Mouse (Mus musculus) embryonic facial prominence, embryonic 10.5 days (tissue): Measurements from ENCODE around the gene Ofcc1. TPM values are rescaled to one million over a fixed set of nuclear protein-coding genes. Genes with fewer than 3 reads are reported as not detected.

Experiments
- DNase-seq: peaks from one replicate; pipeline ENCODE4 v3.0.0-alpha.2; 2017; ENCODE audit warnings: low spot score
- H3K27ac ChIP-seq: fragments of 300-500 bp; sonication (generic); replicated peaks from 2 replicates; pipeline ENCODE4 v1.5.1; 2016; ENCODE audit warnings: mild to moderate bottlenecking
- H3K27me3 ChIP-seq: fragments of 300-500 bp; sonication (generic); replicated peaks from 2 replicates; pipeline ENCODE4 v1.6.1; 2016; ENCODE audit warnings: low read depth, mild to moderate bottlenecking; ENCODE audit not compliant: poor library complexity, severe bottlenecking
- H3K36me3 ChIP-seq: fragments of 300-500 bp; sonication (generic); replicated peaks from 2 replicates; pipeline ENCODE4 v1.6.1; 2016; ENCODE audit warnings: mild to moderate bottlenecking, moderate library complexity
- H3K4me1 ChIP-seq: fragments of 300-500 bp; sonication (generic); 2 replicates; pipeline ENCODE4 v1.6.1; 2016
- H3K4me3 ChIP-seq: fragments of 300-500 bp; sonication (generic); 2 replicates; pipeline ENCODE4 v1.5.1; 2016; ENCODE audit warnings: mild to moderate bottlenecking, moderate library complexity
- H3K9me3 ChIP-seq: fragments of 300-500 bp; sonication (generic); 2 replicates; pipeline ENCODE4 v1.6.1; 2016; ENCODE audit warnings: mild to moderate bottlenecking
- WGBS: fragments of 180-500 bp; shearing (Covaris S2); methylation state at CpG from one replicate; pipeline ENCODE4 v1.1.7; 2016; 5-methylcytosine and 5-hydroxymethylcytosine counted together
- polyA plus RNA-seq: library from polyadenylated mRNA; unstranded; fragments of >200 nt; fragmentation: Nextera tagmentation; extraction: Ambion mirVana; gene quantifications from 2 replicates; pipeline ENCODE4 v1.2.1, GENCODE M21; 2016

The Ofcc1 gene
- polyA plus RNA-seq, result not detected in 2 replicates

- no peaks in the 10 kb centered on the region for H3K36me3 ChIP-seq
- no peak for DNase-seq
- no peak within 1 kb of the TSS for H3K4me3 ChIP-seq
- no peak within 1 kb of the TSS; the same call in 1 of the 2 replicates for H3K27ac ChIP-seq
- H3K9me3 ChIP-seq, result no peaks in the 10 kb centered on the region
- H3K27me3 ChIP-seq, result no peaks in the 10 kb centered on the region
- WGBS, result 74% methylated on average over 3 of the region's 3 CpGs
- peaks cover 15% of the 10 kb centered on the region for H3K4me1 ChIP-seq
Observed at GRCm38 (mm10) chr13:40361288-40361687, at the start of gene Ofcc1. Gene Ofcc1, minus strand, starts transcription at chr13:40361450.

DNA sequence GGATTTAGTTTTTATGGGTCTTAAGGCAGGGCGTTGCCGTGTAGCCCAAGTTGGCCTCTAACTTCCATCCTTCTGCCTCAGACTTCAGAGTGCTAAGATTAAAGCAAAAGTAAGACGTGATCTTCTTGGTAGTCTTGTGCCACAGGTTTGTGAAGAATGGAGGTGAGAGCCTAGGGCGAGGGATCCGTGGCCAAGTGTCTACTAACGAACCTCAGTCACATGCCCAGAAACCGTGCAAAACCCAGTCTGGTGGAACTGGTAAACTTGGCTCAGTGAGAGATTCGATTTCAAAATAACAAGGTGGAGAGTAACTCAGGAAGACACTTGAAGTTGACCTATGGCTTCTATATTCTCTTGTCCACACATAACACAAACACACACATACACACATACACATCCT, 28.9 kb upstream of the Ofcc1 start:
- H3K27ac ChIP-seq, result no peak overlapping the region
- 88% methylated on average over 8 of the region's 8 CpGs for WGBS
- no peak for DNase-seq
- H3K36me3 ChIP-seq, result no peaks in the 10 kb centered on the region
- no peaks in the 10 kb centered on the region for H3K9me3 ChIP-seq
- H3K4me1 ChIP-seq, result peaks cover 17% of the 10 kb centered on the region
- H3K27me3 ChIP-seq, result no peaks in the 10 kb centered on the region
- no peak overlapping the region for H3K4me3 ChIP-seq

DNA sequence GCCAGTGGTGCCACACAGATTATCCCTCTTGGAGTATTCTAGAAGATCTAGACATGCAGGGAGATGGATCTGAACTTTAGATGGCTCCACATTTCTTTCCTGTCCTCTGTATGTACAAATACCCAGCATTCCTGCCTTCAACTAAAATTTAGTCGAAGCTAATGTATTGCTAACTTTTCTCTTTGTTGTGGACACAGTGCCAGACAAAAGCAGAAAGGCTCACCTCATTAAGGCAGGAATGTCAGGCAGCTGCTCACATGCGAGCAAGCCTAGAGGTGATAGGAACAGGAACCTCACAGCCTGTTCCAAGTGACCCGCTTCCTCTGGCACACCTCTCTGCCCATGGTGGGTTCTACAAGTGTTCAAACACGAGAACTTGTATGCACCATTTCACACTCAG, 26.2 kb upstream of the Ofcc1 start:
- Histone ChIP-seq H3K9me3 (no peaks in the 10 kb centered on the region), H3K27ac (no peak overlapping the region), H3K4me1 (peaks cover 32% of the 10 kb centered on the region), H3K4me3 (no peak overlapping the region), H3K36me3 (no peaks in the 10 kb centered on the region), H3K27me3 (no peaks in the 10 kb centered on the region)
- WGBS, result 50% methylated on average over 4 of the region's 4 CpGs
- no peak for DNase-seq

GRCm38 (mm10) chr13:40384962-40385361, 23.7 kb upstream of the Ofcc1 start:
- no peak overlapping the region for H3K27ac ChIP-seq
- no peaks in the 10 kb centered on the region for H3K27me3 ChIP-seq
- 0 out of 2 replicates have a peak, but pooled peaks cover 1% of the 10 kb centered on the region for H3K9me3 ChIP-seq
- WGBS, result 45% methylated on average over 4 of the region's 4 CpGs
- no peaks in the 10 kb centered on the region for H3K36me3 ChIP-seq
- peaks cover 32% of the 10 kb centered on the region for H3K4me1 ChIP-seq
- DNase-seq, result peak; percentile 34
- H3K4me3 ChIP-seq, result no peak overlapping the region

DNA sequence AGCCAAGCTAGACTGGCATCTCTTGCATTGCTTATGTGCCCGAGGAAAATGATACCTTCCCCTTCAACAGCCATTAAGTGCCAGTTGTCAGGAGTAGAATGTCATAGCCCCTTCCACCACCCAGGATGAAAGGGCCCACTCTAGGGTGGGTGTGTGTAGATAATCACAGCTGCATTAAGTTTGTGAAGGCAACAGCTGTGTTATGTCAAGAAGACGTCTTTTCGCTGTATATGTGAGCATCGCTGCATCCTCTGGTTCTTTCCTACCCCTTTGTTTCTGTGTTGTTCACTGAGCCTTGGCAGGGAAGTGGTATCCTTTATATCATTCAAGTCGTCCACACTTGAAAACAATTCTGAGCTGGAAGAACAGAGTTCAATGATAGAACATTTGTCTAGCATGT, 15.5 kb upstream of the Ofcc1 start:
- no peak for DNase-seq
- Histone ChIP-seq H3K27ac (no peak overlapping the region), H3K9me3 (0 out of 2 replicates have a peak, but pooled peaks cover 3% of the 10 kb centered on the region), H3K4me1 (no peaks in the 10 kb centered on the region), H3K4me3 (no peak overlapping the region), H3K36me3 (no peaks in the 10 kb centered on the region), H3K27me3 (no peaks in the 10 kb centered on the region)
- 79% methylated on average over 5 of the region's 5 CpGs for WGBS

- no peak overlapping the region for H3K27ac ChIP-seq
- DNase-seq, result no peak
- H3K4me1 ChIP-seq, result 0 out of 2 replicates have a peak, but pooled peaks cover 4% of the 10 kb centered on the region
- no peaks in the 10 kb centered on the region for H3K36me3 ChIP-seq
- H3K4me3 ChIP-seq, result no peak overlapping the region
- no peaks in the 10 kb centered on the region for H3K9me3 ChIP-seq
- H3K27me3 ChIP-seq, result no peaks in the 10 kb centered on the region
- 88% methylated on average over 11 of the region's 11 CpGs for WGBS
Observed at GRCm38 (mm10) chr13:40366762-40367161, 5.5 kb upstream of the Ofcc1 start.

GRCm38 (mm10) chr13:40364855-40365254, 3.6 kb upstream of the Ofcc1 start:
- Histone ChIP-seq H3K27me3 (no peaks in the 10 kb centered on the region), H3K36me3 (no peaks in the 10 kb centered on the region), H3K4me3 (no peak overlapping the region), H3K9me3 (no peaks in the 10 kb centered on the region), H3K27ac (no peak overlapping the region), H3K4me1 (peaks cover 15% of the 10 kb centered on the region)
- 62% methylated on average over 4 of the region's 4 CpGs for WGBS
- DNase-seq, result no peak

DNA sequence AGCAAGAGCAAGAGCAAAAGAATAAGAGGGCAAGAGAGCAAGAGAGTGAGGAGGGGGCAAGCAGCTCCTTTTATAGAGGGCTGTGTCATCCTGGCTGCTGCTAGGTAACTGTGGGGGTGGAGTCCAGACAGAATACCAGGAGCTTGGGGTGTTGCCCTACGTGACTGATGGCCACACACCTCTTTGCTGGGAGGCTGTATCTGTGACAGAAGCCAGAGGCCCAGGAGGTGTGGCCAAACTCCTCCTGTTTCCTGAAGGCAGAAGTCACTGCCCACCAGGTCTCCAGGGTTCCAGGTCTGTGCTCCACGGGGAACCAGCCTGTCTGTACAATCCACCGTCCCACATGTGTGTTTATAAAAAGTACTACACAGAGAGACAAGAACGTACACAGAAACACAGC, 558 bp downstream of the Ofcc1 start:
- H3K36me3 ChIP-seq, result no peaks in the 10 kb centered on the region

GRCm38 (mm10) chr13:40347045-40347444, 14.2 kb downstream of the Ofcc1 start:
- no peaks in the 10 kb centered on the region for H3K4me1 ChIP-seq
- no peaks in the 10 kb centered on the region for H3K9me3 ChIP-seq
- H3K36me3 ChIP-seq, result no peaks in the 10 kb centered on the region
- no peak for DNase-seq
- no peak overlapping the region for H3K27ac ChIP-seq
- no peaks in the 10 kb centered on the region for H3K27me3 ChIP-seq
- 96% methylated on average over 2 of the region's 2 CpGs for WGBS
- H3K4me3 ChIP-seq, result no peak overlapping the region

More for the DNA sequence above, 558 bp downstream of the Ofcc1 start:
- peak; percentile 27 for DNase-seq
- no peak overlapping the region for H3K4me3 ChIP-seq
- H3K4me1 ChIP-seq, result peaks cover 15% of the 10 kb centered on the region
- no peaks in the 10 kb centered on the region for H3K27me3 ChIP-seq
- no peak overlapping the region; the same call in 1 of the 2 replicates for H3K27ac ChIP-seq
- 55% methylated on average over 4 of the region's 4 CpGs for WGBS
- no peaks in the 10 kb centered on the region for H3K9me3 ChIP-seq

DNA sequence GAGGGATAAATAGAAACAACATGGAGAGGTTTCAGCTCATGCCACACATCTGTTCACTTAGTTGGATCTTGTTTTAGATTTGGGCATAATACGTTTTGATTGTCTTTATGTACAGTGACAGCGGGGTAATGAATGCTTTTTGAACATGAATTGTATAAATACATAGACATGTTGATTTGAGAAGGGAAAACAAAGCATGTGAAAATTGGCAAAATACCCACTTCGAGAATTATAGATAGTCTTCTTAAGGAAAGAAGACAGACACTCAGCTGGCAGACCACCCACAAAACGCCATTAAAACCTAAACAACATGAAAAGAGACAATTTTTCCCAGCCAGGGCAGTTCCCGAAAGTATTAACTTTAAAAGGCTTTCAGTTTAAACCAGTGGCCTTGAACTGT, 37.9 kb downstream of the Ofcc1 start:
- no peaks in the 10 kb centered on the region for H3K9me3 ChIP-seq
- DNase-seq, result no peak
- H3K4me1 ChIP-seq, result 0 out of 2 replicates have a peak, but pooled peaks cover 6% of the 10 kb centered on the region
- H3K27me3 ChIP-seq, result no peaks in the 10 kb centered on the region
- H3K4me3 ChIP-seq, result no peak overlapping the region
- no peak overlapping the region for H3K27ac ChIP-seq
- 87% methylated on average over 5 of the region's 5 CpGs for WGBS
- no peaks in the 10 kb centered on the region for H3K36me3 ChIP-seq

DNA sequence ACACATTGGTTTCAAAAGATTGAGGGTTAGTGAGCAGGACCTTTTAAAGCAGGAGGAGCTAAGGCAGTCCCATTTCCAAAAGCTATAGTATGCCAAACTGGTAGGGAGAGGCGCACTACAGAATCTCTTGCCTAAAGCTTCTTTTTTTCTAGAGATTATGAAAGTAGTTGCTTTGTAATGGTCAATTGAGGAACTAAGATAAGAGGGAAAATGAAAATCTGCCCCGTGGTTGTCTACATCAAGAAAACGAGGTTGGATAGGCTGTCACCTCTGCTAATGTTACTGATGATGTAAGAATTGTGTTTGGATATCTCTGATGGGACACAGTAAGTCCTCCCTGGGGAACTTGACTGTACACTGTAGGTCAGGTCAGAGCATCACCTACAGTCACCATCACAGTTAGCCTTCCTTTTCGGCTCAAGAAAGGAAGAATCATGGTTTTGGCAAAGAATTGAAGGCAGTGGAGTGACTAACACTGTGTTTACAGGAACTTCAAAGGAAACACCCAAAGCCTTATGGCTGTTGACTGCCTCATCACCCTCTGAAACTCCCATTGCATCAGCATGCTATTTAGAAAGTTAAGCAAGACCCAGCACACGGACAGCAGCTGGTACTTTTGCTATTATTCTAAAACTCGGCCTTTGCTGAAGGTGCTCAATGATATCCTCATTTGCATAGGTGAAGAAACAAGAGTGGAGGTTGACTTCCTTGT, 40.3 kb downstream of the Ofcc1 start:
- Histone ChIP-seq H3K36me3 (no peaks in the 10 kb centered on the region), H3K27ac (no peak overlapping the region), H3K27me3 (no peaks in the 10 kb centered on the region), H3K9me3 (no peaks in the 10 kb centered on the region), H3K4me3 (no peak overlapping the region), H3K4me1 (0 out of 2 replicates have a peak, but pooled peaks cover 6% of the 10 kb centered on the region)
- 84% methylated on average over 6 of the region's 6 CpGs for WGBS
- DNase-seq, result no peak

- no peak overlapping the region for H3K4me3 ChIP-seq
- H3K36me3 ChIP-seq, result no peaks in the 10 kb centered on the region
- H3K27me3 ChIP-seq, result no peaks in the 10 kb centered on the region
- no peaks in the 10 kb centered on the region for H3K9me3 ChIP-seq
- H3K4me1 ChIP-seq, result peaks cover 13% of the 10 kb centered on the region
- H3K27ac ChIP-seq, result no peak overlapping the region
- DNase-seq, result no peak
- 92% methylated on average over 2 of the region's 2 CpGs for WGBS
Observed at GRCm38 (mm10) chr13:40317731-40318130, 43.5 kb downstream of the Ofcc1 start.

DNA sequence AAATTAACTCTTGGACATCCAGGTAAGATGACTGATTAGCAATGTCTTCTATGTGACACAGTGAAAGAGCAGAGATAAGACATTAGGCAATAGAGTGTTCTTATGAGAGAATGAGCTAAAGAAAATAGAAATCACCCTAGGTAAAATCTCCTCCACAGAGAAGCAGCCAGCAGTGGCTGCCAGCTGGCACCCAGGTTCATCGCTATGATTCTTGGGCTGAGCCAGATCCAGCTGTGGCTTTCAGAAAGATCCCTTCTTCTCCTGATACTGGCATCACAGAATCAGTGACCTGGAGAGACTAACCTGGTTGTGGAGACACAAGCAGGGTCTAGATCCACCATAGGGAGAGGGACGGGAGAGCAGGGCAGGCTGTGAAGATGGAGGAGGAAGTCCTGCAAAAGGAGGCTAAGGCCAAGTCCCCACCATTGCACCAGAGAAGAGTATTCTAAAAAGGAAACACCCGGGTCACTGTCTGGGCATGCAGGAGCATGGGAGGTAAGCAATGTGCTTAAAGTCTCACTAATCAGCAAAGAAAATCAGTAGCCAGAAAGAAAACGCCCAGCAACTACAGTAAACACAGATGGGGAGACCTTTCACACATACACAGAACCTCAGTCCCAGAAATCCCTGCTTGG, 46.0 kb downstream of the Ofcc1 start:
- no peaks in the 10 kb centered on the region for H3K27me3 ChIP-seq
- no peak overlapping the region for H3K27ac ChIP-seq
- H3K9me3 ChIP-seq, result no peaks in the 10 kb centered on the region
- no peaks in the 10 kb centered on the region for H3K36me3 ChIP-seq
- 69% methylated on average over 4 of the region's 4 CpGs for WGBS
- DNase-seq, result no peak
- peaks cover 9% of the 10 kb centered on the region for H3K4me1 ChIP-seq
- no peak overlapping the region for H3K4me3 ChIP-seq
